ENCODE assay signal across 1 mouse cellular context in the genomic region with DNA sequence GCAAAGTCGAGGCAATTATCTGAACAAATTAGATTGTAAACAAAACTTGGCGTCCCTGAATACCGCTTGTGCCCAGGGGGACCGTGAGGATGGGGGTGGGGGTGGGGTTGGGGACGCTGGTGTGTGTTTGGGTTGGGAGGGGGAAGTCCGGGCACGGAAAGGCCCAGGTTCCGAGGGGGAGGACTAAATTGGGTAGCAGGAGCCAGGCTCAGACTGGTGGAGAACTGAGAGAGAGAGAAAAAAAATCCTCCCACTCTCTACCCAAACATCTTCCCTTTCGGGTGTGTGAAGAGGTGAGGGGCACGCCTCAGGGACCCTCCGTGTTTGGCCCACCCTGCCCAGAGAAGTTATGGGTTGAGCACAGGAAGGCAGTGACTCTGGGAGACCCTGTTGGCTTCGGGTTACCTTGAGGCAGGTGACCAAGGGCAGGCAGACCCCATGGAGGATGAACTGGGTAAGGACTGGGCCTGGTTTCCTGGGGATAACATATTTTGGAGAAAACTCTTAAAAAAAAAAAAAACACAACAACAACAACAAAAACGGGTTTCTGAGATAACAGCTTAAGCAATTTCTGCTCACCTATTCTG.
TF ChIP-seq lines count a peak whose summit lies in the region.

No protein-coding gene starts in this region.

TF ChIP-seq in CH12.LX, 34 proteins besides CTCF, POLR2A, EP300 and RAD21 (continued from another document):
- peak; percentile 74 for TF ChIP-seq ZNF384 (IDR thresholded peaks at IDR 0.05; ENCODE audit: low read depth, low read length)
- no peak for TF ChIP-seq ELF1 (IDR thresholded peaks at IDR 0.05; ENCODE audit: low read depth, low read length)
